Mouse (Mus musculus) midbrain, postnatal 0 days (tissue): ENCODE measurements at regions not wholly inside any gene's neighbourhood (a gene's known extent, or its start where the extent isn't known, plus 50 kb on each side); places are given as distances from the start of the nearest gene placed in this dataset.

Source experiments
- ATAC-seq: fragments of 200-750 bp; cut with Nextera tagmentation; 2 replicates; pipeline ENCODE4 v1.8.0; 2017; ENCODE audit warnings: moderate number of reproducible peaks, mild to moderate bottlenecking, moderate TSS enrichment, moderate library complexity; ENCODE audit not compliant: low FRiP score
- DNase-seq: peaks from one replicate; pipeline ENCODE4 v3.0.0-alpha.2; 2015; ENCODE audit warnings: low spot score
- H3K27ac ChIP-seq: fragments of 300-500 bp; sonication (generic); 2 replicates; pipeline ENCODE4 v1.5.1; 2014; ENCODE audit warnings: low read depth, mild to moderate bottlenecking, low read length, mixed read lengths
- H3K27me3 ChIP-seq: fragments of 300-500 bp; sonication (generic); 2 replicates; pipeline ENCODE4 v1.6.1; 2014; ENCODE audit warnings: low read length, control low read depth, mixed read lengths; ENCODE audit not compliant: insufficient read depth
- H3K36me3 ChIP-seq: fragments of 300-500 bp; sonication (generic); 2 replicates; pipeline ENCODE4 v1.6.1; 2014; ENCODE audit warnings: low read length, control low read depth, mixed read lengths; ENCODE audit not compliant: insufficient read depth
- H3K4me1 ChIP-seq: fragments of 300-500 bp; sonication (generic); 2 replicates; pipeline ENCODE4 v1.6.1; 2014; ENCODE audit warnings: mild to moderate bottlenecking, control low read depth, antibody characterized with exemption, low read length, mixed read lengths; ENCODE audit not compliant: insufficient read depth
- H3K4me2 ChIP-seq: fragments of 300-500 bp; sonication (generic); 2 replicates; pipeline ENCODE4 v1.6.1; 2014; ENCODE audit warnings: low read depth, mild to moderate bottlenecking, low read length, mixed read lengths; ENCODE audit not compliant: poor library complexity, severe bottlenecking
- H3K4me3 ChIP-seq: fragments of 300-500 bp; sonication (generic); 2 replicates; pipeline ENCODE4 v1.5.1; 2014; ENCODE audit warnings: low read depth, mild to moderate bottlenecking, low read length, moderate library complexity
- H3K9ac ChIP-seq: fragments of 300-500 bp; sonication (generic); replicated peaks from 2 replicates; pipeline ENCODE4 v1.6.1; 2014; ENCODE audit warnings: mild to moderate bottlenecking, low read length, moderate library complexity, mixed read lengths; ENCODE audit not compliant: poor library complexity, severe bottlenecking
- H3K9me3 ChIP-seq: fragments of 300-500 bp; sonication (generic); 2 replicates; pipeline ENCODE4 v1.6.1; 2016; ENCODE audit warnings: low read length, control low read depth
- CTCF ChIP-seq: IDR thresholded peaks from 2 replicates; pipeline ENCODE4 v1.5.1; 2016; ENCODE audit warnings: antibody characterized with exemption, mild to moderate bottlenecking
- WGBS: fragments of 180-500 bp; shearing (Covaris S2); extraction: QIAGEN DNeasy Blood & Tissue Kit; methylation state at CpG from one replicate; pipeline ENCODE4 v1.1.7; 2014; 5-methylcytosine and 5-hydroxymethylcytosine counted together

- Histone ChIP-seq H3K27me3 (no peaks in the 10 kb centered on the region), H3K9ac (no peak overlapping the region), H3K27ac (no peak overlapping the region), H3K4me3 (no peak overlapping the region), H3K4me2 (no peak overlapping the region), H3K4me1 (no peaks in the 10 kb centered on the region), H3K9me3 (no peaks in the 10 kb centered on the region), H3K36me3 (no peaks in the 10 kb centered on the region)
- peak; percentile 9 for DNase-seq
- ATAC-seq: no peak
- no peak for TF ChIP-seq CTCF
- 49% methylated on average over 4 of the region's 4 CpGs for WGBS
These were observed 301.4 kb downstream of the Kctd8 start for GRCm38 (mm10) chr5:69040045-69040444.

- no peak overlapping the region for H3K4me2 ChIP-seq
- 86% methylated on average over 3 of the region's 3 CpGs for WGBS
- no peak for TF ChIP-seq CTCF
- no peak overlapping the region for H3K4me3 ChIP-seq
- DNase-seq: no peak
- H3K36me3 ChIP-seq: no peaks in the 10 kb centered on the region
- no peaks in the 10 kb centered on the region for H3K27me3 ChIP-seq
- H3K27ac ChIP-seq: no peak overlapping the region
- no peak for ATAC-seq
- H3K9ac ChIP-seq: no peak overlapping the region
- H3K9me3 ChIP-seq: no peaks in the 10 kb centered on the region
- no peaks in the 10 kb centered on the region for H3K4me1 ChIP-seq
These were observed 322.1 kb downstream of the Kctd8 start for GRCm38 (mm10) chr5:69019386-69019785.

DNA sequence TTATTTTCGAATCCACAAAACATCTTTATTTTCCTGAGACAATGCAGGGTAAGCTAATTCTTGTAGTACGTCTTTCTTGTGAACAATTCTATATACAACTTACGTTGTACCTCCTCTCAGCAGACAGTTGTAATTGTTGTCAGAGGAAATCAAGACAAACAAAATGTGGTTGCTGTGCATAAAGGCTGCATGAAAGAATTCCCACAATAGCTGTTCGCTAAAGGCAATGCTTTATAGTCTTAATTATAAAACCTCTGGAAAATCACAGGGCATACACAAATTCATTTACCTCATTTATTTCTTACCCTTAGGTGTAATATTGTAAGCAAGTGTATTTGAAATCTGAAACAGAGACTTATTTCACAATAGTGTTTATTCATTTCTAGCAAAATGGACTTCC is 355.3 kb downstream of the Kctd8 start:
- H3K27ac ChIP-seq: no peak overlapping the region
- H3K9ac ChIP-seq: no peak overlapping the region
- no peak for ATAC-seq
- H3K4me3 ChIP-seq: no peak overlapping the region
- no peaks in the 10 kb centered on the region for H3K36me3 ChIP-seq
- no peak overlapping the region for H3K4me2 ChIP-seq
- peak; percentile 5 for DNase-seq
- H3K4me1 ChIP-seq: no peaks in the 10 kb centered on the region
- no peak for TF ChIP-seq CTCF
- WGBS: 74% methylated on average over 4 of the region's 4 CpGs
- H3K27me3 ChIP-seq: no peaks in the 10 kb centered on the region
- no peaks in the 10 kb centered on the region for H3K9me3 ChIP-seq

GRCm38 (mm10) chr5:68954696-68955095 is 386.8 kb downstream of the Kctd8 start:
- no peaks in the 10 kb centered on the region for H3K27me3 ChIP-seq
- ATAC-seq (no peak), DNase-seq (no peak)
- no peak for TF ChIP-seq CTCF
- H3K4me1 ChIP-seq: no peaks in the 10 kb centered on the region
- H3K9ac ChIP-seq: no peak overlapping the region
- H3K9me3 ChIP-seq: no peaks in the 10 kb centered on the region
- WGBS: 59% methylated on average over 2 of the region's 2 CpGs
- no peak overlapping the region for H3K4me3 ChIP-seq
- H3K4me2 ChIP-seq: no peak overlapping the region
- H3K27ac ChIP-seq: no peak overlapping the region
- no peaks in the 10 kb centered on the region for H3K36me3 ChIP-seq
